Mouse (Mus musculus) mesoderm, embryonic 11.5 days (tissue): ENCODE measurements around the gene Atp2b1.

ENCODE experiments used
- DNase-seq: peaks from one replicate; pipeline ENCODE4 v3.0.0-alpha.2; 2012; ENCODE audit warnings: low read depth, low spot score

Gene Atp2b1

GRCm38 (mm10) chr10:98916011-98916780, 2.0 kb downstream of the Atp2b1 start:
- DNase-seq: peak; percentile 26

- DNase-seq: no peak
Measured at GRCm38 (mm10) chr10:98916781-98917340, 2.7 kb downstream of the Atp2b1 start.

- no peak for DNase-seq
Measured at GRCm38 (mm10) chr10:98925081-98925480, 10.9 kb downstream of the Atp2b1 start.

GRCm38 (mm10) chr10:98926991-98927390, 12.8 kb downstream of the Atp2b1 start:
- DNase-seq: no peak

GRCm38 (mm10) chr10:98929444-98929843, 15.2 kb downstream of the Atp2b1 start:
- DNase-seq: peak; percentile 37

GRCm38 (mm10) chr10:98930143-98930542, 15.9 kb downstream of the Atp2b1 start:
- no peak for DNase-seq

- DNase-seq: no peak
Measured at GRCm38 (mm10) chr10:98940137-98940536, 25.9 kb downstream of the Atp2b1 start.

- no peak for DNase-seq
Measured at GRCm38 (mm10) chr10:98940799-98941198, 26.6 kb downstream of the Atp2b1 start.

GRCm38 (mm10) chr10:98941991-98942390, 27.8 kb downstream of the Atp2b1 start:
- DNase-seq: no peak

GRCm38 (mm10) chr10:98942999-98943398, 28.8 kb downstream of the Atp2b1 start:
- DNase-seq: no peak

- DNase-seq: no peak
Measured at GRCm38 (mm10) chr10:98943894-98944293, 29.7 kb downstream of the Atp2b1 start.

GRCm38 (mm10) chr10:98946031-98946791, 32.0 kb downstream of the Atp2b1 start:
- no peak for DNase-seq

- no peak for DNase-seq
Measured at GRCm38 (mm10) chr10:98947206-98947605, 33.0 kb downstream of the Atp2b1 start.

GRCm38 (mm10) chr10:98948096-98948495, 33.9 kb downstream of the Atp2b1 start:
- no peak for DNase-seq

GRCm38 (mm10) chr10:98949750-98950149, 35.5 kb downstream of the Atp2b1 start:
- DNase-seq: no peak

GRCm38 (mm10) chr10:98951286-98952270, 37.4 kb downstream of the Atp2b1 start:
- DNase-seq: no peak

GRCm38 (mm10) chr10:98954230-98954993, 40.2 kb downstream of the Atp2b1 start:
- DNase-seq: no peak

GRCm38 (mm10) chr10:98956124-98956523, 41.9 kb downstream of the Atp2b1 start:
- no peak for DNase-seq

- no peak for DNase-seq
Measured at GRCm38 (mm10) chr10:98958752-98959151, 44.5 kb downstream of the Atp2b1 start.

- no peak for DNase-seq
Measured at GRCm38 (mm10) chr10:98959385-98959784, 45.2 kb downstream of the Atp2b1 start.

- no peak for DNase-seq
Measured at GRCm38 (mm10) chr10:98960911-98961310, 46.7 kb downstream of the Atp2b1 start.
